Mouse (Mus musculus) thymus, postnatal 4 days (tissue): Measurements from ENCODE around the gene Adam22.

ENCODE experiments used
- DNase-seq: peaks from one replicate; pipeline ENCODE4 v3.0.0; 2021

Adam22 gene

GRCm38 (mm10) chr5:8367614-8368327 is at the start of gene Adam22:
Adam22 (minus strand) TSS chr5:8368160.
- peak; percentile 36 for DNase-seq

- DNase-seq, result no peak
Observed at GRCm38 (mm10) chr5:8417443-8417842, 49.5 kb upstream of the Adam22 start.

GRCm38 (mm10) chr5:8416683-8417413 is 48.9 kb upstream of the Adam22 start:
- no peak for DNase-seq

- DNase-seq, result no peak
Observed at GRCm38 (mm10) chr5:8408746-8409145, 40.8 kb upstream of the Adam22 start.

- DNase-seq, result no peak
Observed at GRCm38 (mm10) chr5:8397587-8398249, 29.8 kb upstream of the Adam22 start.

GRCm38 (mm10) chr5:8393891-8394583 is 26.1 kb upstream of the Adam22 start:
- DNase-seq, result no peak

- no peak for DNase-seq
Observed at GRCm38 (mm10) chr5:8374297-8374906, 6.4 kb upstream of the Adam22 start.

GRCm38 (mm10) chr5:8373415-8373814 is 5.5 kb upstream of the Adam22 start:
- no peak for DNase-seq

- DNase-seq, result no peak
Observed at GRCm38 (mm10) chr5:8368781-8369180, 821 bp upstream of the Adam22 start.

- no peak for DNase-seq
Observed at GRCm38 (mm10) chr5:8368328-8368692, 350 bp upstream of the Adam22 start.

- no peak for DNase-seq
Observed at GRCm38 (mm10) chr5:8366771-8367613, 968 bp downstream of the Adam22 start.

GRCm38 (mm10) chr5:8362361-8362760 is 5.6 kb downstream of the Adam22 start:
- no peak for DNase-seq

- DNase-seq, result no peak
Observed at GRCm38 (mm10) chr5:8357677-8358076, 10.3 kb downstream of the Adam22 start.

GRCm38 (mm10) chr5:8356885-8357651 is 10.9 kb downstream of the Adam22 start:
- DNase-seq, result no peak

- no peak for DNase-seq
Observed at GRCm38 (mm10) chr5:8356326-8356725, 11.6 kb downstream of the Adam22 start.

GRCm38 (mm10) chr5:8349557-8349956 is 18.4 kb downstream of the Adam22 start:
- DNase-seq, result no peak

GRCm38 (mm10) chr5:8346329-8346728 is 21.6 kb downstream of the Adam22 start:
- no peak for DNase-seq

GRCm38 (mm10) chr5:8343296-8343695 is 24.7 kb downstream of the Adam22 start:
- no peak for DNase-seq

GRCm38 (mm10) chr5:8341676-8342075 is 26.3 kb downstream of the Adam22 start:
- DNase-seq, result no peak

GRCm38 (mm10) chr5:8327645-8328269 is 40.2 kb downstream of the Adam22 start:
- no peak for DNase-seq

GRCm38 (mm10) chr5:8326671-8327070 is 41.3 kb downstream of the Adam22 start:
- no peak for DNase-seq
